Mouse (Mus musculus) thymus, adult 2 months (tissue): ENCODE results near the gene Snn.

Experiments used
- CTCF ChIP-seq: fragments of 200-500 bp; IDR thresholded peaks from 2 replicates; pipeline ENCODE4 v1.5.1; 2012; ENCODE audit warnings: mild to moderate bottlenecking, control low read depth, low read length, moderate library complexity, borderline replicate concordance; ENCODE audit not compliant: control insufficient read depth, poor library complexity, insufficient read depth; ENCODE audit errors: extremely low read depth
- POLR2A ChIP-seq: fragments of 200-500 bp; IDR thresholded peaks from 2 replicates; pipeline ENCODE4 v1.6.1; 2012; ENCODE audit warnings: mild to moderate bottlenecking, low read length, control low read depth, moderate library complexity; ENCODE audit not compliant: control insufficient read depth, poor library complexity, insufficient read depth; ENCODE audit errors: extremely low read depth

GRCm38 (mm10) chr16:11047130-11047529 lies 13.6 kb upstream of the Snn start:
- no peak for TF ChIP-seq CTCF
- no peak for TF ChIP-seq POLR2A
